Mouse (Mus musculus): ENCODE data around the gene Plekhg5. TPM values are rescaled to one million over a fixed set of nuclear protein-coding genes. Genes with fewer than 3 reads are reported as not detected.

The Plekhg5 gene
- total and polyA plus RNA-seq, 3 experiments: 0.05 to 2.1 (median 1.1) TPM

DNA sequence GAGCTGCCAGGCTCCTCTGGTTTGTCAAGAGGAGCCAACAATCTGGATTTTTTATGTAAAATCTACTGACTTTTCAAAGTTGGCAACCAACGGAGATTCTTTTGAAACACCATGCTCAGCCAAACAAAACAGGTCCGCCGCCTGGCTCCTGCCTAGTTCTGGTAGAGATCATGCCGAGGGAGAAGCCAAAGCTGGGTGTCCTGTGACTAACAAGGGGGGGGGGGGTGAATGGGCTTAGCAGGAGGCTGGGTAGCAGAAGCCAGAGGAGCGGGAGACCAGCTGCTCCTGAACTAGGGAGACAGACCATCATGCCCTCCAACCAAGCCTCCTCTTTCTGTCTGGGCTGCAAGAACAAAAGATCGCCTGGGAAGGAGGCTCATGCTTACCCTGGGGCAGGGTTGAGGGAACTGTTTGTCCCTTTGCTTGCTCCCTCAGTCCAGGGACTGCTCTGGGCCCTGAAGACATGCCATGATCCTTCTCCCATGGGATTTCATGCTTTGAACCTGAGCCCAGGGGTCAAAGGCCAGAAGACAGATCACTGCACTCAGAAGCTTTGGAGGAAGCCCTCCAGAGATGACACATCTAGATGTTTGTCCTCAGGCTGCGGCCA is 11.4 kb downstream of the Plekhg5 start:
- Histone ChIP-seq H3K79me2 (replicated peaks; ENCODE audit: control insufficient read depth, extremely low read depth, insufficient read depth, poor library complexity, severe bottlenecking) (no peaks in the 10 kb centered on the region), H3K4me2 (ENCODE audit: insufficient read depth, low read depth, poor library complexity, severe bottlenecking) (no peak overlapping the region), H3K27ac (ENCODE audit: insufficient read depth, low read depth) (no peak overlapping the region), H3K4me1 (ENCODE audit: control insufficient read depth in 1 of 2, insufficient read depth in 2 of 2) (peaks cover 9 to 10% of the 10 kb centered on the region in 2 experiments; a peak in 2 of 4 replicates), H3K4me3 (replicated peaks in 1 of 3; ENCODE audit: low read depth in 2 of 3, low read length in 2 of 3, poor library complexity in 1 of 3) (no peak overlapping the region), H3K27me3 (replicated peaks) (peaks cover 61% of the 10 kb centered on the region), H3K9me3 (replicated peaks; ENCODE audit: low read length) (peaks cover 6% of the 10 kb centered on the region), H3K9ac (ENCODE audit: insufficient read depth, low read depth) (no peak overlapping the region), H3K36me3 (replicated peaks in 1 of 2; ENCODE audit: control insufficient read depth in 1 of 2, insufficient read depth in 1 of 2, low read length in 1 of 2) (no peaks in the 10 kb centered on the region)
- in situ Hi-C loops (cut with MboI; ENCODE audit: low pct_ligation_motif_present, low pct_unique_long_range_greater_than_20kb, low sequenced_read_pairs) (no loop called here), dilution Hi-C loops (cut with MboI; ENCODE audit: extremely low pct_ligation_motif_present, extremely low pct_unique_long_range_greater_than_20kb, low sequenced_read_pairs) (no loop called here)
- DNase-seq (ENCODE audit: extremely low read depth): no peak
- no peak for TF ChIP-seq UBTF (IDR thresholded peaks at IDR 0.05; ENCODE audit: low read depth, low read length)
- no peak for TF ChIP-seq EP300 (IDR thresholded peaks at IDR 0.05; ENCODE audit: low read length)
- TF ChIP-seq TBP (conservative IDR thresholded peaks at IDR 0.05; ENCODE audit: low read depth, low read length): no peak
- TF ChIP-seq CTCF (conservative IDR thresholded peaks at IDR 0.05 in 1 of 2, IDR thresholded peaks at IDR 0.05 in 1 of 2; ENCODE audit: low read depth in 2 of 2, low read length in 2 of 2): no peak
- no peak for TF ChIP-seq PAX5 (IDR thresholded peaks at IDR 0.05; ENCODE audit: low read length)
- TF ChIP-seq ZNF384 (IDR thresholded peaks at IDR 0.05; ENCODE audit: low read depth, low read length): no peak
- TF ChIP-seq SIN3A (IDR thresholded peaks at IDR 0.05; ENCODE audit: low read length): no peak
- no peak for TF ChIP-seq MEF2A (IDR thresholded peaks at IDR 0.05; ENCODE audit: borderline replicate concordance, low read depth, low read length)
- no peak for TF ChIP-seq HCFC1 (IDR thresholded peaks at IDR 0.05; ENCODE audit: low read depth, low read length)

DNA sequence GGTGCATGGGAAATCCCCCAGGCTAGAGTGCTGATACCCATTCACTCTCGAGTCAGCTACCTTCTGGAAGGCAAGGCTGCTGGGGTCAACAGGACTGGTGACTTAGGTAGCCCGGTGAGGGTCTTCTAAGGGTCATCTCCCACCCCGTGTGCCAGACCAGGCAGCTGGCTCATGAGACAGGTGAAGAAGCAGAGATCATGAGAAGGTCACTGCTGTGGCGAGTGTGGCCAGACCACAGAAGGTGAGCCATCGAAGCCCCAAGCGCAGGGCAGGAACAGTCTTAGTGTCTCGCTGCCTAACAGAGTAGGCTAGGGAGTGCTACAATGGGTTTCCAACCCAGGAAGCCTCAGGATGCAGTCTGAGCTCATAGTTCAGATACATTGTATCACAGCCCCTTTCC is 12.3 kb downstream of the Plekhg5 start:
- Histone ChIP-seq H3K9me3 (replicated peaks; ENCODE audit: low read length) (peaks cover 6% of the 10 kb centered on the region), H3K4me3 (replicated peaks in 1 of 3; ENCODE audit: low read depth in 2 of 3, low read length in 2 of 3, poor library complexity in 1 of 3) (no peak overlapping the region), H3K9ac (ENCODE audit: insufficient read depth, low read depth) (no peak overlapping the region), H3K4me1 (ENCODE audit: control insufficient read depth in 1 of 2, insufficient read depth in 2 of 2) (peaks cover 9 to 10% of the 10 kb centered on the region in 2 experiments; a peak in 2 of 4 replicates), H3K36me3 (replicated peaks in 1 of 2; ENCODE audit: control insufficient read depth in 1 of 2, insufficient read depth in 1 of 2, low read length in 1 of 2) (no peaks in the 10 kb centered on the region), H3K27me3 (replicated peaks) (peaks cover 70% of the 10 kb centered on the region), H3K4me2 (ENCODE audit: insufficient read depth, low read depth, poor library complexity, severe bottlenecking) (no peak overlapping the region), H3K27ac (ENCODE audit: insufficient read depth, low read depth) (no peak overlapping the region), H3K79me2 (replicated peaks; ENCODE audit: control insufficient read depth, extremely low read depth, insufficient read depth, poor library complexity, severe bottlenecking) (no peaks in the 10 kb centered on the region)
- TF ChIP-seq IRF4 (IDR thresholded peaks at IDR 0.05; ENCODE audit: low read depth, low read length) (no peak), MEF2A (IDR thresholded peaks at IDR 0.05; ENCODE audit: borderline replicate concordance, low read depth, low read length) (no peak), HCFC1 (IDR thresholded peaks at IDR 0.05; ENCODE audit: low read depth, low read length) (no peak)
- DNase-seq (ENCODE audit: extremely low read depth): no peak
- dilution Hi-C loops (cut with MboI; ENCODE audit: extremely low pct_ligation_motif_present, extremely low pct_unique_long_range_greater_than_20kb, low sequenced_read_pairs): no loop called here
- in situ Hi-C loops (cut with MboI; ENCODE audit: low pct_ligation_motif_present, low pct_unique_long_range_greater_than_20kb, low sequenced_read_pairs): no loop called here

DNA sequence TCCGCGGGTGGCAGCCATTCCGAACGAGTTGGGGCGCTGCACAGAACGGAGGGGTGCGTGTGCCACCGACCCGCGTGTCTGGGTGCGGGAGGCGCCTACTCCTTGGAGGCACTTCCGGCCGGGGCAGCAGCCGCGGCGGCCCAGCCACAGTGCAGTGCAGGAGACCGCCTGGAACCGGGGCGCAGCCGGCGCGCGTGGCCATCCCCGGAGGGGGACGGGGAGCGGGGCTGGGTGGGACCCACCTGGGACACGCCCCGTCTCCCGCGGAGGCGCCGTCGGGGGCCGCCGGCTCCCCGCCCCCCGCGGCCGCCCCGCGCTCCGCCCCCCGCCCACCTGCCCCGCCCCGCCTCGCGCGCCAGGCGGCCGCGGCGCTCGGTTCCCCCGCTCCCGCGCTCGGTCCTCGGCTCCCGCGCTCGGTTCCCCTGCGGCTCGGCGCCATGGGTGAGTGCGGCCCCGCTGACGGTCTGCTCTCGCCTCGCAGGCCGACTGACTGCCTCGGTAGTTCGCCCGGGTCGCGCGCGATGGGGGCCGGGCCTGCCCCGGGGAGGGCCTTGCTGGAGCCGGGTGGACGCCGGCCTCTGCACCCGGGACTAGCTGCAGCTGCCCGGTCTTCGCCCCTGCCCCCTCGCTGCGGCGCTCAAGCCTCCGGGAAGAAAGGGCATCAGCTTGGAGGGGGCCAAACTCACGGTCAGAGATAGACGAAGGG is 14.4 kb downstream of the Plekhg5 start:
- in situ Hi-C loops (cut with MboI; ENCODE audit: low pct_ligation_motif_present, low pct_unique_long_range_greater_than_20kb, low sequenced_read_pairs): no loop called here
- no peak for DNase-seq (ENCODE audit: extremely low read depth)
- dilution Hi-C loops (cut with MboI; ENCODE audit: extremely low pct_ligation_motif_present, extremely low pct_unique_long_range_greater_than_20kb, low sequenced_read_pairs): no loop called here
- peaks cover 5% of the 10 kb centered on the region in 2 experiments; a peak in 2 of 4 replicates for H3K4me1 ChIP-seq (ENCODE audit: control insufficient read depth in 1 of 2, insufficient read depth in 2 of 2)
- no peaks in the 10 kb centered on the region for H3K36me3 ChIP-seq (replicated peaks in 1 of 2; ENCODE audit: control insufficient read depth in 1 of 2, insufficient read depth in 1 of 2, low read length in 1 of 2)
- no peak overlapping the region for H3K27ac ChIP-seq (ENCODE audit: insufficient read depth, low read depth)
- H3K4me3 ChIP-seq (replicated peaks in 1 of 3; ENCODE audit: low read depth in 2 of 3, low read length in 2 of 3, poor library complexity in 1 of 3): peak overlapping the region; percentile 32 to 87 (median 42)
- H3K79me2 ChIP-seq (replicated peaks; ENCODE audit: control insufficient read depth, extremely low read depth, insufficient read depth, poor library complexity, severe bottlenecking): no peaks in the 10 kb centered on the region
- peak overlapping the region; percentile 93 for H3K4me2 ChIP-seq (ENCODE audit: insufficient read depth, low read depth, poor library complexity, severe bottlenecking)
- peak overlapping the region; percentile 66 for H3K9ac ChIP-seq (ENCODE audit: insufficient read depth, low read depth)
- peaks cover 6% of the 10 kb centered on the region for H3K9me3 ChIP-seq (replicated peaks; ENCODE audit: low read length)
- peaks cover 82% of the 10 kb centered on the region for H3K27me3 ChIP-seq (replicated peaks)
- TF ChIP-seq MAX (IDR thresholded peaks at IDR 0.05; ENCODE audit: low read length): no peak
- TF ChIP-seq ETS1 (conservative IDR thresholded peaks at IDR 0.05; ENCODE audit: low read depth, low read length): no peak
- TF ChIP-seq UBTF (IDR thresholded peaks at IDR 0.05; ENCODE audit: low read depth, low read length): peak; percentile 86
- TF ChIP-seq SIN3A (IDR thresholded peaks at IDR 0.05; ENCODE audit: low read length): no peak
- TF ChIP-seq USF1 (IDR thresholded peaks at IDR 0.05; ENCODE audit: low read depth, low read length): no peak
- no peak for TF ChIP-seq TCF12 (IDR thresholded peaks at IDR 0.05; ENCODE audit: low read depth, low read length)
- no peak for TF ChIP-seq KAT2A (IDR thresholded peaks at IDR 0.05; ENCODE audit: insufficient replicate concordance, low read length)
- no peak for TF ChIP-seq CHD2 (IDR thresholded peaks at IDR 0.05; ENCODE audit: low read length)
- TF ChIP-seq MXI1 (IDR thresholded peaks at IDR 0.05; ENCODE audit: low read depth, low read length): 0 out of 2 replicates have a peak, but pooled peaks have one; percentile 23
- TF ChIP-seq CTCF (conservative IDR thresholded peaks at IDR 0.05 in 1 of 2, IDR thresholded peaks at IDR 0.05 in 1 of 2; ENCODE audit: low read depth in 2 of 2, low read length in 2 of 2): no peak
- no peak for TF ChIP-seq MEF2A (IDR thresholded peaks at IDR 0.05; ENCODE audit: borderline replicate concordance, low read depth, low read length)
- TF ChIP-seq RAD21 (IDR thresholded peaks at IDR 0.05; ENCODE audit: low read depth, low read length): no peak
- TF ChIP-seq E2F4 (IDR thresholded peaks at IDR 0.05; ENCODE audit: insufficient replicate concordance, low read depth, low read length): no peak
- TF ChIP-seq SMC3 (IDR thresholded peaks at IDR 0.05; ENCODE audit: low read depth, low read length): no peak
- peak; percentile 50; the same call in 1 of the 2 replicates for TF ChIP-seq POLR2A (IDR thresholded peaks at IDR 0.05; ENCODE audit: low read depth, low read length)
- TF ChIP-seq PAX5 (IDR thresholded peaks at IDR 0.05; ENCODE audit: low read length): no peak
- no peak for TF ChIP-seq MYC (IDR thresholded peaks at IDR 0.05; ENCODE audit: low read depth, low read length)
- no peak for TF ChIP-seq JUND (conservative IDR thresholded peaks at IDR 0.05; ENCODE audit: low read depth, low read length)
